Mouse (Mus musculus): ENCODE measurements around the gene Uqcr10.

Uqcr10 gene

DNA sequence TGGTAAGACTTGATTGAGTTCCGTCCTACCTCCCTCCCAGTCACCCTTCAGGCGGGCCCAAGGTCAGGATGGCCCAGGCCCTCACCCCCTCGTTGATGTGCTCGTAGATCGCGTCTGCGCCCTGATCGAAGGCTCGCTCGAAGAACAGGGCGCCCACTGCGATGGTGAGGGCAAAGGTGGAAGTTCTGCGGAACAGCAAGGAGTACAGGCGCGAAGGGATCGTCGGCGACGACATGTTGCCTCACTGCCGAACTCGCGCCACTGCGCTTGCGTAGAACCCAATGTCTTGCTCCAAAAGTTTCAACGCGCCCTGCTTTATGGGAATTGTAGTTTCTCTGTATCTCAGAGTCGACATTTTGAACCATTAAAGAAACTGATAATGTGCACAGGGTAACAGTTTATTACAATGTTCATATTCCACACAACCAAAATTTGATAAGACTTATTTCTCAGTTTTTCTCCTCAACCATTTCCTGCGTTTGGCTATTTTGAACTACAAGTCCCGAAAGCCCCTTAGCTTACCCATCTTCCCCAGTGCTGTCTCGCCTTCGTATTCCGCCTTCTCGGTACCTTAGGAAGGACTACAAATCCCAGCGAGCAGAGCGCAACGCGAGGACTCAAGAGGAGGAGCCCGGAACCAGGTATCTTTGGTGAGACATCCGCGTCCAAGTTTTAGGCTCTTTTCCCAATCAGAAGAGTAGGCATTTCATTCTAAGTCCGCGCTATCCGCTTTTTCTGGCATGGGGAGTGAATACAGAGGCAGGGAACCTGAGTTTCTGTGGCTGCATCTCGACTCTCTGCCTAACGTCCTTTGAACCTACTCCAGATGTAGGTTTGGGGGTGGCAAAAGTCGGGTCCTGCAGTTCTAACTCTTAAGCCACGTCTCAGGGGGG lies at the start of gene Uqcr10, which contains the start of gene Zmat5:
Gene Uqcr10 (minus strand): TSS at position 271 of the 893 bp plus-strand sequence.
Gene Zmat5 (plus strand): TSS at position 607 of the 893 bp plus-strand sequence.
- peak; percentile 96 for DNase-seq

DNA sequence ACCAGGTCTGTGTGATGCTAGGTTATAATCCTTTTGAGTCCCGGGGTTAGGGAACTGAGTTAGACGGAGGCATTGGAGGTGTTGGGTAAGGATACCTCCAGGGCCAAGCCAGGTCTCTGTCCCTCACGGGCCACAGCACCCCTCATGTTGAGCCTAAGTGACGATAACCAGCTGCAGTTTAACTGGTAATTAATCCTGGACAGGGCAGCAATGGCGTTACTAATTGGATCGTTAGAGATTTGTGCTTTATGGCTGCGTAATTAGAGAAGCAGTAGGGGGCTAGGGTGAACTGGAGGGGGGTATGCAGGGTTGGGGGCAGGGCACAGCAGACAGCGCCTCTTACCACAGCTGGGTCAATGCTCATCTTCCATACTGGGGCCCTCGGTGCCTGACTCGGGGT lies 48.7 kb upstream of the Uqcr10 start:
- DNase-seq = no peak

DNA sequence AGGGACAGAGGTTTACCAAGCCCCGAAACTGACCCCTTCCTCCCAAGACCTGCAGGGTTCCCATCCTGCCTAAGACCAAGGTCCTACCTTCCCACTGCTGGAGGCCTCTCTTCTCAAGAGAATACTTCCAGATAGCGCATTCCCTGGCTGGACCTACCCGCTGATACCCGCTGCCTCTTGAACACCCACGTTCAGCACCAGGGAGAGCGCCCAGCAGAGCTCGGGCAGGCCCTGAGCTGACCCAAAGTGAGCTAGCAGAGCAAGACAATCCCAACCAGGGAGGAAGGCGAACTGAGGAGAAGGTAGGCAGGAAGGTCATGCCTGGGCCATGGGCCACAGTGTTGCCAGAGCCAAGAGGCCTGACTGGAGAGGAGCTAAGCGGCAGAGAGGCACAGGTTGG lies 46.1 kb upstream of the Uqcr10 start:
- peak; percentile 81 for DNase-seq

DNA sequence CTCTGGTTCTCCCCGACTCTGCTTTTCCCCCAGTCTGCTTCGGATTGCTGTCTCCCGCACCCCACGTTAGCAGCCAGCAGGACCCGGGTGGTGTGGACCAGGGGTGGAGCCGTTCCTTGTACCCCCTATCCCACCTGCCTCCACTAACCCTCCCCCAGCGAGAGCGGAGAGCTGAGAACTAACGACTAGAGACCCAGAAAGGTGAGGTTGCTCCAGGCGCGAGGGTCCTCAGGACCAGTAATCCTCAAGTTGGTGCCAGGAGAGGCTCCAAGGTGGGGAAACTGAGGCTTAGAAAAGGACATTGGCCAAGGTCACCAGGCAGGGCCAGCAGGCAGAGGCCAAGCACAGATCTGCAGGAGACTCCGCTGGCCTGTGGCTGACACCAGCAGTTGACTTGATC lies 43.1 kb upstream of the Uqcr10 start:
- DNase-seq = no peak

DNA sequence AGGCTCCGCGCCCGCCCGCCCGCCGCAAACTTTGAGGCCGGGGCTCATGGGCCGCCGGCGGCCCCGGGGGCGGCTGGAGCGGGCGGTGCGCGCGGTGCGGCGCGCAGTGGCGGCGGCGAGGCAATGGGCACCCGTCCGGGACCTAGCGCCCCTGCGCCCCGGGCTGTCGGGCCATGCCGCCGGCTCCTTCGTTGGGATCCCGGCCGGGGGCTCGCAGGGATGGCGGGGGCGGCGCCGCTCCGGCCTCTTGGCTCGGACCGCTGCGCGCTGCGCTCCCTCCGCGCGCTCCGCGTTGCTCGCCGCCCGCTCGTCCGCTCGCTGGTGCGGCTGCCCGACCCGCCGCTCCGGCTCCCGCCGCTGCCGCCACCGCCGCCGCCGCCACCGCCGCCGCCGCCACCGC lies 42.6 kb upstream of the Uqcr10 start, which contains the start of gene Cabp7:
Gene Cabp7 (minus strand): TSS at position 46 of the 400 bp plus-strand sequence.
- DNase-seq = no peak

DNA sequence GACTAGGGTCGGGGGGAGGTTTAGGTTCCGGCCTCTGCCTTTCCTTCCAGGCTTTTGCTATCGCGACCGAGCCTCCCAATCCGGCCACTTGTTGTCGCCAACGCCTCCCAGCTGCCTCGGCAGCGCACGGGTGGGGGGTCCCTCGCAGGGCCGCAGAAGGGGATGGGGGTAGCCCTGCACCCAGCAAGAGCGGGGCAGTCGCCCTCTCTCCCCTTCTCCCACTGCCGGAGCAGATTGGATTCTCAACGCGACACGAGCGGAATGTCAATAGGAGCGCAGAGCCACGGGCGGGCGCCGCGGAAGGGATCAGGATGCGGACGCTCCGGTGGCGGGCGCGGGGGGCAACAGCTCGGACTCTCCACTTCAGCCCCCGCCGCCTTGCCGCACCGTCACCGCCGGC lies 41.8 kb upstream of the Uqcr10 start:
- DNase-seq = no peak

DNA sequence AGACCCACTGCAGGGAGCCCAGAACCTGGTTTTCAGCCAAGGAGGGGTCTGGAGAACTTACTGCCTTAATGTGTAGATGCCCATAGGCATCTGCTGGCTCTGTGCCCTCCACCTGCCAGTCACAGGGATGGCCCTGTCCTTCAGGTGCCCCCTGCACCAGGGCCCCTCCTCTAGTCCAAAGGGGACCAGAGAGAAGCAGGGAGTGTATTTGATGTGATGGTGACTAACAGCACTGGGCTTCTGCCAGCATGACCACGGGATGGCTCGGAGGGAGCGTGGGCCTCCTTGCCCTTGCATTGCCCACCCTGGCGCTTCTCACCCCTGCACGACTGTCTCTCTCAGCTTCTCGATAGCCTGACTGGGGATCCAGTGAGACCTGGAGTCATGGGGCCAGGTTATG lies 40.5 kb upstream of the Uqcr10 start:
- DNase-seq = no peak

DNA sequence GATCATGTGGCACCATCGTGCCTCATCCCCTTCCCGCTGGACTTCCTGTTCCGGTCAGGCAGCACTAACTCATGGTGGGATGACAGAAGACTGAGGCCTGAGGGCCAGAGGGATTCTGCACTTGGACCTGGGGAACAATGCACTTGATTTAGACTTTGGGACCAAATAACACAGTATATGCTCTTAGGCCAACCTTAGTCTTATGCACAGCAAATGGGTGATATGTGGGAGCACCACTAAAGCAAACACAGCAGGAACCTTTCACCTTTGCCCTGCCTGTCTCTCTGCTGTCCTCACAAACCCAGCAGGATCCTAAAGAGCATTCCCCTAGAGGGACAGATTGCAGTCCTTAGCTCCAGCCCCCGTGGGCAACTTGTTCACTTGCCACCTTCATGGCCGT lies 36.6 kb upstream of the Uqcr10 start:
- DNase-seq = no peak

DNA sequence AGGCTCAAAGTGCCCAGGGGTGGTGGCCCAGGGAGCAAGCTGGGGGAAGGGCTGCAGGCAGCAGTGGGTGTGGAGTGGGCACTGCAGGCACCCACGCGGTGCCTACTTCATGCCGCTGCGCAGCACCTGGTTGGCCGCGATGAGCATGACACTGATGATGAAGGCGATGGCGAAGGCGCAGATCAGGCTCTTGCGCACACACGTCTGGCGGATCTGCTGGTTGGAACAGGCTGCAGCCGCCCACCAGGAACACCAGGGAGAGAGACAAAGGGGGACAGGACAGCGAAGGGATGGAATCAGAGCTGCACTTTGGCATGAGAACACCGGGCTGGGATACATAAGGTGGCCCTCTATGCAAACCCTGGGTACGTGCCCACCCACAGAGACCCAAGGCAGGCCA lies 34.6 kb upstream of the Uqcr10 start:
- no peak for DNase-seq

DNA sequence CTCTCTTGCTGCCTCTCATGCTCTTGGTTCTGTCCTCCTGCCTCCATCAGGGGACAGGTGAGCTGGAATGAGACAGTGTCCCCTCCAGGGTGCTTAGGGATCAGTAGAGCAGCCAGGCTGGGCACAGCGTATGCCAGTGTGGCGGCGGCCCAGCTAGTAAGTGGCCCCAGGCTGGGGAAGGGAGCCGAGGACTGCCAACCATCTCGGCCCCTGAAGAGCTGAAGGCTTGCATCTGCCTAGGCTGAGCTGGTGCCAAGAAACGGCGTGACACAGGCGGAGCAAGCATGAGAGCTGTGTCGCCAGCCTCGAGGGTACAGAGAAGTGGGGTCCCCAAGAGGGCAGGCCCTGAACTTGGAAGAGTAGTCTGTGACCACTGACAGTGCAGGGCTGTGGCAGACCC lies 33.5 kb upstream of the Uqcr10 start:
- no peak for DNase-seq

DNA sequence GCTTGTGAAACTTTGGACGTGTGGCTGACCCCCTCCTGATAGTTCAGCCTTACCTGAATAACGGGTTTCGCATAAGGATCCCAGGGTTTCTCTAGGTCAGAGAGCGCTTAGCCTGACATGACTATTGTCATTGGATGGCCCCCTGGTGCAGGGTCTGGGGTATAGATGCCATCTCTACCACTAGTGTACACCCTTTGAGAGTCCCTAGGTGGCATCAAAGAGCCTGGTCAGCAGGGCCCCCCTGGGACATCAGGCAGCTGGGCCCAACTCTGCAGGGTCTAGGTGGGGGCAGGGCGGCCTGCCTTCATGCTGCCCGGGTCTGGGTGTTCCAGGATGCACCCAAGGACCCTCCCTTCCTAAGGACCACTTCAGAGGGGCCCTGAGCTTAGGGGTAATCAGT lies 32.2 kb upstream of the Uqcr10 start:
- DNase-seq = no peak

DNA sequence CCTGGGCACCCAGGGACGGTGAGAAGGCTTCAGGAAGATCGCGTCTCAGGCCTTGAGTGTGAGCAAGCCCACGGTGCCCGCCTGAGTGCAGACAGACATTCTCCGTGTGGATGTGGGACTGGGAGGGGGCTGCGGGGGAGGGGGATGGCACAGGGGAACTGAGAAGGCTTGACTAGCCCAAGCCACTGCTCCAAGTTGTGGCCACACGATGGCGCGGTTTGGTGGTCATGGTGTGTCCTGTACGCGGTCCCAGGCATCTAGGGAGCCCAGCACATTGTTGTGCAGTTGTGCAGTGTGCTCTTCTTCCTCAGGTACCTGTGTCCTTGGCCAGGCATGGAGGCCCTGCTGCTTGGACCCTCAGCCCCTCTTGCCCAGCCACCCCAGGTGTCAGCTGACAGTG lies 30.0 kb upstream of the Uqcr10 start:
- no peak for DNase-seq

DNA sequence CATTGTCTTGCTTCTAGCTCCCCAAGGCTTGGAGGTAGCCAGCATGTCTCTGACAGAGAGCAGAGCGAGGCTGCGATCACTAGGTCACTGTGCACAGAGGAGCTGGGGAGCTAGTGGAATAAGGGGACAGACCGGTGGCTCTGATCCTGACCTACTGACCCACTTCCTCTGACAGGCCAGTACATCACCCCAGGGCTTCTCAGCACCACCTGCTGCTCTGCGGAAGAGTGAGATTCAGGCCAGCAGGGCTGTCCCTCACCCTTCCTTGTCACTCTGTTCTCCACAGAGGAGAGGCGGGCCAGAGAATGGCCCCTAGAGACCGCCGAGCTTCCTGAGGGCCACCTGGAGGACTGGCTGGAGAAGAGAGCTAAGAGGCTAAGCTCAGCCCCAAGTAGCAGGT lies 27.6 kb upstream of the Uqcr10 start:
- no peak for DNase-seq

DNA sequence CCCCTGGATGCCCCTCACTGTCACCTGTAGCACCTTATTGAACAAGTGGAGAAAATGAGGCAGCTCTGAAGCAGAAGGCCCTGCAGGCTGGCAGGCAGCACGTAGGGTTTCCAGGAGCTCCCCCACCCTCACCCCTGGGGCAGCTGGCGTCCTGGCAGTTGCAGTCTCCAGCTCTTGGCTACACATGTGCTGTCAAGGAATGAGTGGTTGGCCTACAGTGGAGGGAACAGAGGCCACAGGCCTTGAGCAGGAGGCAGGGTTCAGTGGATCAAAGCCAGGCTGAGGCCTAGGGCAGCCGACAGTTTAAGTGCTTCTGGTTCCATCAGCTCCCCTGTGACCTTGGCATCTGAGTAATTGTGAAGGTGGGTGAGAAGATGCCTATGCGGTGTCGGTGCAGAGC lies 26.8 kb upstream of the Uqcr10 start:
- DNase-seq = no peak

DNA sequence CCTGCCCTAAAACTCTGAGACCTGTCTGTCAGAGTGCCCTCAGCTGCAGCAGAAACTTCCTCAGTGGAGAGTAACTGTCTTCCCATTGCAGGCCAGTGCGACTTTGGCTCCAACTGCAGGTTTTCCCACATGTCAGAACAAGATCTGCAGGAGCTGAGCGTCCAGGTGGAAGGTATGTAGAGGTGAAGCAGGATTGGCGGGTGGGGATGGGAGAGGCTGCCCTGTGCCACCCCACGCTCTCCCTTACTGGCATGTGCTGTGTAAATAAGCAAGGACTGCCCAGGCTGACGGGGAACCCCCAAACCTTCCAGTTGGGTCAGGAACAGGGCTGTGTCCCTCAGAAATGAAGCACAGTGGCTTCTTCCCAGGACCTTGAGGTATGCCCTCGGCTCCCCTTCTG lies 26.0 kb upstream of the Uqcr10 start:
- DNase-seq = no peak

DNA sequence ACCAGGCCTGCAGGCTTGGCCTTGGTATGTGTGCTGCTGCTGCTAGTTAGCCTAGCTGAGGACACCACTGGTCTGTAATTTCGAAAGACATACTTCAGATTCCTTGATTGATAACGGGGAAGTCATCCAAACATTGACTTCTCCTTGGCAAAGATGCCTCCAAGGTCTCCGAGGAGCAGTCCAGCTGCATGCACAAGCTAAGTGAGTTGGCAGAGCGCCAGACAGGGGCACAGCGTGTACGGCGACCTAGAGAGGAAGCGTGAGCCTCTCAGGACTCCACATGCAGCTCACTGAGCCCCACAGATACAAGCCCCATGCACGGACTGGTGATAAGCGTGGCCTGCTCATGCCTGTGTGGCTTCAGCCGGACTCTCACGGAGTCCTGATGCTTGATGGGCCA lies 25.5 kb upstream of the Uqcr10 start:
- peak in 1 of 2 experiments; percentile 38 for DNase-seq

DNA sequence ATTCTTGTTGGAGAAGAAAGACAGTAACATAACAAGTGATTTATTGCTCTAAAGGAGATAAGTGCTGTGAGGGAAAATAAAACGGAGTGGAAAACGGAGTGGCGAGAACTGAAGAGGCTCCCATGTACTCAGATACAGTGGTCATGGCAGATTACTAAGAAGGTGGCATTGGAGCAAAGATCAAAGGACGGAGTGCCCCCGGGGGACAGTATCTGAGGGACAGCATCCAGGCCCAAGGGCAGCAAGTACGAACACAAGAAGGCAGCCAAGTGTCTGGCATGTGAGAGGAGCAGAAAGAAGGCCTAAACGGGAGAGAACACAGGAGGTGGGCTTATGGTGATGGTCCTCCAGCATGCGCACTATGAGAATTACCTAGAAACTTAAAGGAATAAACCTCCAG lies 17.6 kb upstream of the Uqcr10 start:
- no peak for DNase-seq

DNA sequence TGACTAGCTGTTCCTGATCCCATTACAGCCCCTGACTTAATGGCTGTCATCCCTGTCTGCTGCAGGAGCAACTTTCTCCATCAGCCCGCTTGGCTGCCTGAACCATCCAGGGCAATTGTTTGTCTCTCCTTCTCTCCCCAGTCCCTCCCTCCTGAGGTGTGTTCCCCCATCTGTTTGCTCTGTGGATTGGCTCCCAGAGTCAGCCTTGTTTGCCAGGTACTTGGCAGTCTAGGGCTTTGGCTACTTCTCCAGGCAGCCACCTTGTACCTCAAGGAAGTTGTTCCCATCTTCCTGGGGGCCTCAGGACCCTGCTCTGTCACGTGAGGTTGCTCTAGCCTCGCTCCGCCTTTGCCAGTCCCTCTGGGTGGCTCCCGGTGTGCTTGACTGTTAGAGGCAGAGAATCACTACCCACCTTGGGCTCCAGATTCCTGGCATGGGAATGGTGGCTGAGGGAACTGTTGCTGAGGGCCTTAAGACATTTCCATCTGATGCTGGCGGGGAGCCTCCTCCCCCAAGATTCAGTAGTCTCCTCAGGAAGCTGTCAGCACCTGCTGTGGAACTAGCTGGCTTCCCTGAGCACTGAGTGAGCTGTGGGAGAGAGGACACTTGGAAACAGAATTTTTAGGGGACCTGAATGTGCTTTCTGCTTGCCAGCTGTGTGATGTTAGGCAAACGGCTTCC lies 16.9 kb upstream of the Uqcr10 start:
- DNase-seq = no peak

DNA sequence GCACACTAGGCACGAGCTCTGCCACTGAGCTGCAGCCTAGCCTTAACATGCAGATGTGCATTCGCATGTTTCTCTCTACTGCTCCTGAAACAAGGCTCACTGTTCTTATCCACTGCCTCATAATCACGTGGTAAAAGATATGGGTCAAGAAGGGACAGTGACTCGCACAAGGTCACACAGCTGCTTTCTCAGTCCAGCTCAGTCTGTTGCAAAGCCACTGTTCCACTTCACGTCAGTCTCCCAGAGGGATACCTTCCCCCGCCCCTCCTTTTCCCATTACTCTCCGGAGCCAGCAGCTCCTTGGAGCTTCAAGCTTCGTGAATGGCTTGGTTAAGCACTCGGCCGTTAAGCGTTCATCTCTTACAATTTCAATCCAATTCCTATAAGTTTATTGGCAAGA lies 16.3 kb upstream of the Uqcr10 start:
- DNase-seq = no peak

DNA sequence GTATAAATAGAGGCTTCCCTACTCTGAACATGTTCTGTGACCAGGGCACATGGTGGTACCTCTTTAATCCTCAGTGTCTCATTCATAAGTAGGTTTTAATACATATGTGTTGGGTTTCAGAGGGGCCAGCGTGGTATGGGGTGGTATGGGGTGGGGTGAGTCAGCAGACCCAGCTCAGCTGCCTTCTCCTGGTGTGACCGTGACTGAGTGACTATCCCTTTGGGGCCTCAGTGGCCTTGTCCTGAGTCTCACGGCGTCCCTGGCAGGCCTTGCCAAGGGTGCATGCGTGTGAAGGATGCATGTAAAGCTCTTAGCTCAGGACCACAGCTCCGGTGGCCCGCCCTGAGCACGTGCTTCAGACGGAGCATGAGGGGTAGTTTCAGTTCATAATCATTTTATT lies 15.8 kb upstream of the Uqcr10 start:
- no peak for DNase-seq

DNA sequence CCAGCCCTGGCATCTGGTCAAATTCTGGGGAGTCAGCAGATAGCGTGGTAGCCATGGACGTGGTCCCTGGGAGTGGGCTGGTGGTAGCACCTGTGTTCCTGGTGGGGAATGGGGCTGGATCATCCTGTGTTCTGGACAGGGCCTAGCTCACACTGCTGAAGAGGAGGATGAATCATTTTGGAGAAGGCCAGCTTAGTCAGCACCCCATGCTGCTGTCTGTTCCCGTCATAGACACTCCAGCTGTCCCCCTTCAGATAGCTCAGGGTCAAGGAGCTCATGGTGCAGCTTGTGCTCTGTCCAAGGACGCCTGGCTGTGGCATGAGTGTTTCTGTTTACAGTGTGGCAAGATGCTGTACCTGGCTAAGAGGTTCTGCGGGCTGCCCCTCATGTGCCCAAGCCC lies 14.4 kb upstream of the Uqcr10 start:
- peak in 1 of 2 experiments; percentile 34 for DNase-seq

DNA sequence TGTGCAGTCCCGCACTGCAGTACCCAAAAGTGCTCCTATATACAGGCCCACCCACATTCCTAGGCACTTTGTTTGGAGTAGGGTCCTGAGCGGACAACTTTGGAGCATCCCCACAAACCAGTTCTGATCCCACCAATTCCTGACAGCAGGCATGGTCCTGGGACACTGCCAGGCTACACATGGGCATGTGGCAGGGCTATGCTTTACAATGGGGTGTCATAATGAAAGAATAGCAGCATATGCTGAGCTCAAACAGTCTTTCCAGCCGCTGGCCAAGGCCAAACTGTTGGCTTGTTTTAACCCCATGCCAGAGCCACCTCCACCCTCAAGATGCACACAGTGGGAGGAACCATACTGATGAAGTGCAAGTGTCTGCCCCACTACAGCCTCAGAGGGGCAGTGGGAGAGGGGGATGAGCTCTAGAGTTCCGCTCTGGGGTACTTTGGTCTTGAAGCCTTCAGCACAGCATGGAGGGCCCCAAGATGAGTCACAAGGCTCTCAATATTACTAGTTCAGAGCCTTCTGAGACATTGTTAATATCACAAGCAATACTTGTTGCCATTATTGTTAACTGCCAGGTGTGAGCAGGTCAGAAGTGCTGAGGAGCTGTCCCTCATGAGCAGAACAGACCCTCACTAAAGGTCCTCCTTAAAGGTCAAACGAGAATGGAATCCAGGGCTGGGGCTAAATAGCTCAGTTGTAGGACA lies 12.5 kb upstream of the Uqcr10 start:
- DNase-seq = no peak

DNA sequence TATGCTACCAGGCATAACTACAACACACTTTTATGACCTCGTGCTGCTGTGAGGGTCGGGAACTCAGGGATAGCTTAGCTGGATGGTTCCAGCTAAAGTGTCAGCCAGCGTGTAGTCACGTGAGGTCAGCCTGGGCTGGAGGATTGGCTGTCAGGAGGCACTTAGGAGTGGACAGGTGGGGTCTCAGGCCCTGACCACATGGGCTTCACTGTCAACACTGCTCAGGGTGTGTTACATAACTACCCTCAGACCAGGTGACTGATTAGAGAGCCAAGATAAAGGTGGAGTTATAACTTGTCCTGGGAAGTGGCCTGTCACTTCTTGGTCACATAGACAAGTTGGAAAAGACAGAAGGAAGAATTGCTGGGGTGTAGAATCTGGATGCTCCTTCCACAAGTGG lies 11.5 kb upstream of the Uqcr10 start:
- no peak for DNase-seq

DNA sequence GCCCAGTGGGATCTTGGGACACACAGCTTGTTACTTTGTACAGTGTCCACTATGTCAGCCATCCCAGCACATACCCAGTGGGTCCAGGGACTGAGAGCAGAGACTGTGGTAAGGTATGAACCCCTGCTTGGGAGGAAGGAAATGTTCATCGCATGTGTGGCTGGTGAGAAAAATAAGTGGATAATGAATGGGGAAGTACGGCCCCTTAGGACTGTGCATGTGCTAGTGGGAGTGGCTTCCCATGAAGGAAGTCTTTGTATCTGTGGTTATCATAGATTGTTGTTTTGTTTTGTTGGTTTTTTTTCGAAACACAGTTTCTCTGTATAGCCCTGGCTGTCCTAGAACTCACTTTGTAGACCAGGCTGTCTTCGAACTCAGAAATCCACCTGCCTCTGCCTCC lies 10.6 kb upstream of the Uqcr10 start:
- DNase-seq = no peak
